Mouse (Mus musculus): ENCODE results near the gene Wdfy4. TPM values are rescaled to one million over a fixed set of nuclear protein-coding genes. Genes with fewer than 3 reads are reported as not detected.

Wdfy4 gene
- polyA plus RNA-seq, 1 experiment from 2014 or later, result 0.14 TPM

GRCm38 (mm10) chr14:33187201-33187600, 1.9 kb upstream of the Wdfy4 start:
- no peak for ATAC-seq (ENCODE audit: low FRiP score)
- Histone ChIP-seq H3K27ac (replicated peaks) (no peak overlapping the region), H3K4me1 (no peaks in the 10 kb centered on the region), H3K4me2 (no peak overlapping the region), H3K9ac (replicated peaks) (no peak overlapping the region), H3K27me3 (replicated peaks) (no peaks in the 10 kb centered on the region), H3K36me3 (no peaks in the 10 kb centered on the region), H3K4me3 (replicated peaks) (no peak overlapping the region), H3K9me3 (replicated peaks) (no peaks in the 10 kb centered on the region)
- 35% methylated on average over 4 of the region's 4 CpGs for WGBS

- no peak overlapping the region for H3K27ac ChIP-seq (replicated peaks)
- ATAC-seq (ENCODE audit: low FRiP score), result no peak
- no peaks in the 10 kb centered on the region for H3K9me3 ChIP-seq (replicated peaks)
- WGBS, result 84% methylated on average over 5 of the region's 5 CpGs
- no peaks in the 10 kb centered on the region for H3K4me1 ChIP-seq
- no peak overlapping the region for H3K4me3 ChIP-seq (replicated peaks)
- H3K4me2 ChIP-seq, result no peak overlapping the region
- H3K27me3 ChIP-seq (replicated peaks), result no peaks in the 10 kb centered on the region
- H3K36me3 ChIP-seq, result no peaks in the 10 kb centered on the region
- no peak overlapping the region for H3K9ac ChIP-seq (replicated peaks)
Measured at GRCm38 (mm10) chr14:33180102-33180501, 5.2 kb downstream of the Wdfy4 start.

GRCm38 (mm10) chr14:33175059-33175821, 10.1 kb downstream of the Wdfy4 start:
- no peaks in the 10 kb centered on the region for H3K4me1 ChIP-seq
- no peak for ATAC-seq (ENCODE audit: low FRiP score)
- no peaks in the 10 kb centered on the region for H3K9me3 ChIP-seq (replicated peaks)
- 84% methylated on average over 4 of the region's 4 CpGs for WGBS
- H3K36me3 ChIP-seq, result no peaks in the 10 kb centered on the region
- no peak overlapping the region for H3K9ac ChIP-seq (replicated peaks)
- no peak overlapping the region for H3K27ac ChIP-seq (replicated peaks)
- no peaks in the 10 kb centered on the region for H3K27me3 ChIP-seq (replicated peaks)
- H3K4me2 ChIP-seq, result no peak overlapping the region
- H3K4me3 ChIP-seq (replicated peaks), result no peak overlapping the region

- Histone ChIP-seq H3K9me3 (replicated peaks) (no peaks in the 10 kb centered on the region), H3K4me2 (no peak overlapping the region), H3K27ac (replicated peaks) (no peak overlapping the region), H3K27me3 (replicated peaks) (no peaks in the 10 kb centered on the region), H3K4me3 (replicated peaks) (no peak overlapping the region), H3K9ac (replicated peaks) (no peak overlapping the region), H3K36me3 (no peaks in the 10 kb centered on the region), H3K4me1 (no peaks in the 10 kb centered on the region)
- WGBS, result 88% methylated on average over 1 of the region's 1 CpGs
- no peak for ATAC-seq (ENCODE audit: low FRiP score)
Measured at GRCm38 (mm10) chr14:33171942-33172341, 13.4 kb downstream of the Wdfy4 start.

GRCm38 (mm10) chr14:33168750-33169149, 16.6 kb downstream of the Wdfy4 start:
- no peaks in the 10 kb centered on the region for H3K27me3 ChIP-seq (replicated peaks)
- H3K4me1 ChIP-seq, result no peaks in the 10 kb centered on the region
- no peak overlapping the region for H3K4me2 ChIP-seq
- no peaks in the 10 kb centered on the region for H3K36me3 ChIP-seq
- no peak overlapping the region for H3K27ac ChIP-seq (replicated peaks)
- no peak overlapping the region for H3K4me3 ChIP-seq (replicated peaks)
- no peaks in the 10 kb centered on the region for H3K9me3 ChIP-seq (replicated peaks)
- no peak for ATAC-seq (ENCODE audit: low FRiP score)
- WGBS, result 92% methylated on average over 4 of the region's 4 CpGs
- H3K9ac ChIP-seq (replicated peaks), result no peak overlapping the region

GRCm38 (mm10) chr14:33162238-33162637, 23.1 kb downstream of the Wdfy4 start:
- Histone ChIP-seq H3K27me3 (replicated peaks) (no peaks in the 10 kb centered on the region), H3K36me3 (no peaks in the 10 kb centered on the region), H3K9ac (replicated peaks) (no peak overlapping the region), H3K4me1 (peaks cover 2% of the 10 kb centered on the region; the same call in 1 of the 2 replicates), H3K9me3 (replicated peaks) (no peaks in the 10 kb centered on the region), H3K27ac (replicated peaks) (no peak overlapping the region), H3K4me3 (replicated peaks) (no peak overlapping the region), H3K4me2 (no peak overlapping the region)
- 87% methylated on average over 5 of the region's 5 CpGs for WGBS
- ATAC-seq (ENCODE audit: low FRiP score), result no peak

- H3K36me3 ChIP-seq, result no peaks in the 10 kb centered on the region
- H3K4me3 ChIP-seq (replicated peaks), result no peak overlapping the region
- H3K27ac ChIP-seq (replicated peaks), result no peak overlapping the region
- ATAC-seq (ENCODE audit: low FRiP score), result no peak
- H3K4me1 ChIP-seq, result peaks cover 2% of the 10 kb centered on the region; the same call in 1 of the 2 replicates
- H3K9ac ChIP-seq (replicated peaks), result no peak overlapping the region
- no peaks in the 10 kb centered on the region for H3K9me3 ChIP-seq (replicated peaks)
- H3K27me3 ChIP-seq (replicated peaks), result 0 out of 2 replicates have a peak, but pooled peaks cover 7% of the 10 kb centered on the region
- WGBS, result 53% methylated on average over 3 of the region's 3 CpGs
- H3K4me2 ChIP-seq, result no peak overlapping the region
Measured at GRCm38 (mm10) chr14:33158268-33158667, 27.0 kb downstream of the Wdfy4 start.

GRCm38 (mm10) chr14:33152941-33153340, 32.4 kb downstream of the Wdfy4 start:
- peaks cover 2% of the 10 kb centered on the region; the same call in 1 of the 2 replicates for H3K4me1 ChIP-seq
- H3K9ac ChIP-seq (replicated peaks), result no peak overlapping the region
- peaks cover 20% of the 10 kb centered on the region; the same call in 1 of the 2 replicates for H3K27me3 ChIP-seq (replicated peaks)
- ATAC-seq (ENCODE audit: low FRiP score), result no peak
- no peak overlapping the region for H3K4me3 ChIP-seq (replicated peaks)
- H3K36me3 ChIP-seq, result no peaks in the 10 kb centered on the region
- WGBS, result 72% methylated on average over 1 of the region's 1 CpGs
- H3K4me2 ChIP-seq, result no peak overlapping the region
- H3K9me3 ChIP-seq (replicated peaks), result no peaks in the 10 kb centered on the region
- no peak overlapping the region for H3K27ac ChIP-seq (replicated peaks)

- WGBS, result 16% methylated on average over 2 of the region's 2 CpGs
- no peak for ATAC-seq (ENCODE audit: low FRiP score)
- Histone ChIP-seq H3K9ac (replicated peaks) (no peak overlapping the region), H3K9me3 (replicated peaks) (no peaks in the 10 kb centered on the region), H3K4me3 (replicated peaks) (no peak overlapping the region), H3K27ac (replicated peaks) (no peak overlapping the region), H3K27me3 (replicated peaks) (peaks cover 22% of the 10 kb centered on the region; the same call in 1 of the 2 replicates), H3K4me1 (no peaks in the 10 kb centered on the region), H3K4me2 (no peak overlapping the region), H3K36me3 (no peaks in the 10 kb centered on the region)
Measured at GRCm38 (mm10) chr14:33146287-33146686, 39.0 kb downstream of the Wdfy4 start.

GRCm38 (mm10) chr14:33136843-33137242, 48.5 kb downstream of the Wdfy4 start:
- H3K27me3 ChIP-seq (replicated peaks), result 0 out of 2 replicates have a peak, but pooled peaks cover 4% of the 10 kb centered on the region
- H3K4me3 ChIP-seq (replicated peaks), result no peak overlapping the region
- peaks cover 5% of the 10 kb centered on the region; the same call in 1 of the 2 replicates for H3K4me1 ChIP-seq
- H3K36me3 ChIP-seq, result no peaks in the 10 kb centered on the region
- no peaks in the 10 kb centered on the region for H3K9me3 ChIP-seq (replicated peaks)
- H3K27ac ChIP-seq (replicated peaks), result no peak overlapping the region
- WGBS, result 53% methylated on average over 9 of the region's 9 CpGs
- no peak for ATAC-seq (ENCODE audit: low FRiP score)
- no peak overlapping the region for H3K9ac ChIP-seq (replicated peaks)
- no peak overlapping the region for H3K4me2 ChIP-seq

GRCm38 (mm10) chr14:33135170-33135569, 50.1 kb downstream of the Wdfy4 start:
- Histone ChIP-seq H3K4me1 (peaks cover 5% of the 10 kb centered on the region; the same call in 1 of the 2 replicates), H3K9me3 (replicated peaks) (no peaks in the 10 kb centered on the region), H3K4me3 (replicated peaks) (no peak overlapping the region), H3K9ac (replicated peaks) (no peak overlapping the region), H3K27me3 (replicated peaks) (no peaks in the 10 kb centered on the region), H3K36me3 (no peaks in the 10 kb centered on the region), H3K27ac (replicated peaks) (no peak overlapping the region), H3K4me2 (no peak overlapping the region)
- ATAC-seq (ENCODE audit: low FRiP score), result no peak
- 95% methylated on average over 6 of the region's 6 CpGs for WGBS

- Histone ChIP-seq H3K9me3 (replicated peaks) (no peaks in the 10 kb centered on the region), H3K27me3 (replicated peaks) (0 out of 2 replicates have a peak, but pooled peaks cover 2% of the 10 kb centered on the region), H3K9ac (replicated peaks) (no peak overlapping the region), H3K4me3 (replicated peaks) (no peak overlapping the region), H3K27ac (replicated peaks) (no peak overlapping the region), H3K36me3 (no peaks in the 10 kb centered on the region), H3K4me2 (no peak overlapping the region), H3K4me1 (no peaks in the 10 kb centered on the region)
- no peak for ATAC-seq (ENCODE audit: low FRiP score)
- 59% methylated on average over 7 of the region's 7 CpGs for WGBS
Measured at GRCm38 (mm10) chr14:33131044-33131758, 54.1 kb downstream of the Wdfy4 start.
